Mouse (Mus musculus) limb, embryonic 11.5 days (tissue): ENCODE measurements around the gene Sez6. TPM values are rescaled to one million over a fixed set of nuclear protein-coding genes. Genes with fewer than 3 reads are reported as not detected.

Source experiments
- ATAC-seq: fragments of 200-750 bp; cut with Nextera tagmentation; 2 replicates; pipeline ENCODE4 v1.8.0; 2017; ENCODE audit warnings: low read depth; ENCODE audit not compliant: insufficient number of reproducible peaks, low FRiP score, low TSS enrichment
- DNase-seq: peaks from one replicate; pipeline ENCODE4 v3.0.0-alpha.2; 2015; ENCODE audit warnings: low spot score
- H3K27ac ChIP-seq: fragments of 300-500 bp; sonication (generic); replicated peaks from 2 replicates; pipeline ENCODE4 v1.5.1; 2014; ENCODE audit warnings: low read depth, mild to moderate bottlenecking, low read length
- H3K27me3 ChIP-seq: fragments of 300-500 bp; sonication (generic); 2 replicates; pipeline ENCODE4 v1.6.1; 2014; ENCODE audit warnings: mild to moderate bottlenecking, low read length, mixed read lengths; ENCODE audit not compliant: control insufficient read depth, insufficient read depth
- H3K36me3 ChIP-seq: fragments of 300-500 bp; sonication (generic); 2 replicates; pipeline ENCODE4 v1.6.1; 2014; ENCODE audit warnings: mild to moderate bottlenecking, low read length, moderate library complexity, mixed read lengths; ENCODE audit not compliant: control insufficient read depth, insufficient read depth
- H3K4me1 ChIP-seq: fragments of 300-500 bp; sonication (generic); 2 replicates; pipeline ENCODE4 v1.6.1; 2014; ENCODE audit warnings: low read length, mixed read lengths; ENCODE audit not compliant: control insufficient read depth, insufficient read depth
- H3K4me2 ChIP-seq: fragments of 300-500 bp; sonication (generic); 2 replicates; pipeline ENCODE4 v1.6.1; 2014; ENCODE audit warnings: low read depth, mild to moderate bottlenecking, moderate library complexity; ENCODE audit not compliant: severe bottlenecking
- H3K4me3 ChIP-seq: fragments of 300-500 bp; sonication (generic); 2 replicates; pipeline ENCODE4 v1.5.1; 2014; ENCODE audit warnings: low read depth, low read length
- H3K9ac ChIP-seq: fragments of 300-500 bp; sonication (generic); 2 replicates; pipeline ENCODE4 v1.6.1; 2014; ENCODE audit warnings: mild to moderate bottlenecking, low read length
- H3K9me3 ChIP-seq: fragments of 300-500 bp; sonication (generic); 2 replicates; pipeline ENCODE4 v1.6.1; 2016; ENCODE audit warnings: low read length; ENCODE audit not compliant: control insufficient read depth
- WGBS: fragments of 180-500 bp; shearing (Covaris S2); extraction: QIAGEN DNeasy Blood & Tissue Kit; methylation state at CpG from one replicate; pipeline ENCODE4 v1.1.7; 2014; 5-methylcytosine and 5-hydroxymethylcytosine counted together
- polyA plus RNA-seq: library from polyadenylated mRNA; unstranded; fragments of >200 nt; fragmentation: Nextera tagmentation; extraction: Ambion mirVana; gene quantifications from 2 replicates; pipeline ENCODE4 v1.2.1, GENCODE M21; 2014

The Sez6 gene
- 0.10 and 0.23 TPM in 2 replicates for polyA plus RNA-seq

DNA sequence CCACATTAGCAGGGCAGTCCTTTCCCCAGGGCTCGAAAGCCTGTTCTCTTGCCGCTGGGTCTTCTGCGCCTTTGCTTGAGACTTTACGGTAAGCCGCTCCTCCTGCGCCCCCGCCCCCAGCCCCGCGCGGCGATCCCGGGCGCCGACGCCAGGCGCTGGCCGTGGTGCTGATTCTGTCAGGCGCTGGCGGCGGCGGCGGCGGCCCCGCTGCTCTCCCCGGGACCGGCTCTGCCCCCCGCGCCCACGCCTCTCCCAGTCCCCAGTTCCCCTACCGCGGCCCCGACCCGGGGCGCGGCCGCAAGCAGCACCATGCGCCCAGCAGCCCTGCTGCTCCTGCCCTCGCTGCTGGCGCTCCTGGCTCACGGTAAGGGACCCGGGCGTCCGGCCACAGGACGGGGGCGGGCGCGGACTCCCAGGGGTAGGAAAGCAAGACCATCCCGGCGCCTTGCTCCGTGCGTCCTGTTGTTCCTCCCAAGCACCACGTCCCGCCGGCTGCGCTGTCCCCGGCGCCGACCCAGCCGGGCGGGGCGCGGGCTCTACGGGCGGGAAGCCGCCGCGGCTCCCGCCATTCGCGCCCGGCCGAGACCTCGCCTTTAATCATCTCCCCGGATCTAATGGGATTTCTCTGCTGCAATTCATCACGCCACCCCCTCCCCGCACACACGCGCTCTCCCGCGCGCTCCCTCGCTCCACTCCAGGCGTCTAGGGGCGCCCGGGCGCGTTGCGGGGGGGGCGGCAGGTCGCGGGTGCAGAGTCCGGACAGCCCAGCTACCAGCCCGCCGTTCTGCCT, at the start of gene Sez6:
Gene Sez6 (plus strand): TSS at position 50 of the 790 bp plus-strand sequence.
- H3K4me2 ChIP-seq, result peak within 1 kb of the TSS; percentile 84
- H3K36me3 ChIP-seq, result no peaks in the 10 kb centered on the region
- no peak within 1 kb of the TSS for H3K9ac ChIP-seq
- H3K4me3 ChIP-seq, result peak within 1 kb of the TSS; percentile 40
- no peak within 1 kb of the TSS for H3K27ac ChIP-seq
- WGBS, result under 1% methylated on average over 92 of the region's 94 CpGs
- DNase-seq, result peak; percentile 90
- peaks cover 25% of the 10 kb centered on the region; the same call in 1 of the 2 replicates for H3K4me1 ChIP-seq
- no peaks in the 10 kb centered on the region for H3K9me3 ChIP-seq
- peak; percentile 47; the same call in 1 of the 2 replicates for ATAC-seq
- H3K27me3 ChIP-seq, result peaks cover 69% of the 10 kb centered on the region

GRCm38 (mm10) chr11:77884524-77885245, 45.9 kb upstream of the Sez6 start:
- H3K36me3 ChIP-seq, result no peaks in the 10 kb centered on the region
- 0 out of 2 replicates have a peak, but pooled peaks cover 4% of the 10 kb centered on the region for H3K27me3 ChIP-seq
- DNase-seq (no peak), ATAC-seq (no peak)
- no peak overlapping the region for H3K4me3 ChIP-seq
- no peaks in the 10 kb centered on the region for H3K9me3 ChIP-seq
- no peak overlapping the region for H3K27ac ChIP-seq
- H3K4me2 ChIP-seq, result no peak overlapping the region
- peaks cover 9% of the 10 kb centered on the region for H3K4me1 ChIP-seq
- WGBS, result 43% methylated on average over 10 of the region's 10 CpGs
- 0 out of 2 replicates have a peak overlapping the region, but pooled peaks have one; percentile 22 for H3K9ac ChIP-seq

DNA sequence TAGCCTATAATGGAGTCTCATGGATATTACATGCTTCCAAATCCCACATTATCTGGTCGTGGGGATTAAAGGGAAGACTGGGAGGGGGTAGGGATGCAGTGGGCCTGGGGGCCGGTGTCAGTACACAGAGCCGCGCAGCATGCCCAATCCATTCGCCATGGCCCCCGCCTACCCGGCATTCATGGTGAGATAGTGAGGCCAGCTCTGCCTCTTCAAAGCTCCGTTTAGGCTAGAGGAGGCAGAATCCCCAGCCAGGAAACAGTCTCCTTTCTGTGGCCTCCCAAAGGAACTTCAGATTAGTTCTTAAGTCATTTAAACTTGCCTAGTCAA, 45.4 kb upstream of the Sez6 start:
- no peaks in the 10 kb centered on the region for H3K36me3 ChIP-seq
- no peak overlapping the region for H3K4me3 ChIP-seq
- peaks cover 9% of the 10 kb centered on the region for H3K4me1 ChIP-seq
- 53% methylated on average over 8 of the region's 8 CpGs for WGBS
- no peak overlapping the region for H3K4me2 ChIP-seq
- no peak overlapping the region for H3K9ac ChIP-seq
- no peak overlapping the region for H3K27ac ChIP-seq
- no peak for ATAC-seq
- no peak for DNase-seq
- 0 out of 2 replicates have a peak, but pooled peaks cover 4% of the 10 kb centered on the region for H3K27me3 ChIP-seq
- no peaks in the 10 kb centered on the region for H3K9me3 ChIP-seq

DNA sequence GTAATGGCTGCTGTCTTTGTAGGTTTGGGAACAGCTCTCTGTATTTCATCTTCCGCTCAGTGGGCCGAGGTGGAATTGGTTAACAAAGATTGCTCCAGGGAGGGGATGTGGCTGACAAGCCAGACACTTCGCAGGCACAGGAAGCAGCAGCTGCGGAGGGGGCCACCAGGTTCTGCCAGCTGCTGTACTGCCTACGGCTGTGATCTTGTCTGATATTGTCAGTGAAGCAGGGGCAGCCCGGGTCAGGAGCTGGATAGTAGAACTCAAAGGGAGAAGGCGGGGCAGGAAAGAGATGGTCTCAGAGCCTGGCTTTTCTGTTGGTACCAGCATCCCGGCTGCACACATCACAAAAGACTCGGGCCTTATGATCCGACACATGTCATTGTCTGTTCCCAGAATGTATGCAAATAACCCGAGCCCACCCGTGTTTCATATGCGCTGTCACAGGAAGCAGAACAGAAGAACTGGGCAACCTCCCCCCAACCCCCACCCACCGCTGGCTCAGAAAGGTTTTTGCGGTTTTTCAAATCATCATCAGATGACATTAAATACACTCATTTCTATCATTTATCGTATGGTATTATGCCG, 43.1 kb upstream of the Sez6 start:
- H3K9me3 ChIP-seq, result no peaks in the 10 kb centered on the region
- H3K36me3 ChIP-seq, result no peaks in the 10 kb centered on the region
- no peak overlapping the region for H3K4me3 ChIP-seq
- H3K4me1 ChIP-seq, result peaks cover 9% of the 10 kb centered on the region
- DNase-seq, result peak; percentile 37
- no peak for ATAC-seq
- H3K27ac ChIP-seq, result no peak overlapping the region
- 40% methylated on average over 17 of the region's 17 CpGs for WGBS
- H3K4me2 ChIP-seq, result no peak overlapping the region
- H3K27me3 ChIP-seq, result peaks cover 4% of the 10 kb centered on the region
- no peak overlapping the region for H3K9ac ChIP-seq

DNA sequence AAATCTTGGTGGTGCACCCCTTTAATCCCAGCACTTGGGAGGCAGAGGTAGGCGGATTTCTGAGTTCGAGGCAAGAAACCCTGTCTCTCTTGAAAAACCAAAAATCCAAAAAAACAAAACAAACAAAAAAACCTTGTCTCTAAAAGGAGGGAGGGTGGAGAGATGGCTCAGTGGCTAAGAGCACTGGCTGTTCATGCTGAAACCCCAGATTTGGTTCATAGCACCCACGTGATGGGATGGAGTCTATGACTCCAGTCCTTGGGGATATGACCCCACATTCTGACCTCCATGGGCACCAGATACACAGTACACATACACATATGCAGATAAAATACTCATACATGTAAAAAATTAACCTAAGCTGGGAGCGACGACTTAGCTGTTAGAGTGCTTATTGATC, 41.8 kb upstream of the Sez6 start:
- DNase-seq (no peak), ATAC-seq (no peak)
- H3K36me3 ChIP-seq, result no peaks in the 10 kb centered on the region
- no peak overlapping the region for H3K4me3 ChIP-seq
- no peak overlapping the region for H3K27ac ChIP-seq
- no peak overlapping the region for H3K9ac ChIP-seq
- 88% methylated on average over 5 of the region's 5 CpGs for WGBS
- H3K27me3 ChIP-seq, result peaks cover 7% of the 10 kb centered on the region
- H3K9me3 ChIP-seq, result no peaks in the 10 kb centered on the region
- H3K4me1 ChIP-seq, result peaks cover 13% of the 10 kb centered on the region
- no peak overlapping the region for H3K4me2 ChIP-seq

DNA sequence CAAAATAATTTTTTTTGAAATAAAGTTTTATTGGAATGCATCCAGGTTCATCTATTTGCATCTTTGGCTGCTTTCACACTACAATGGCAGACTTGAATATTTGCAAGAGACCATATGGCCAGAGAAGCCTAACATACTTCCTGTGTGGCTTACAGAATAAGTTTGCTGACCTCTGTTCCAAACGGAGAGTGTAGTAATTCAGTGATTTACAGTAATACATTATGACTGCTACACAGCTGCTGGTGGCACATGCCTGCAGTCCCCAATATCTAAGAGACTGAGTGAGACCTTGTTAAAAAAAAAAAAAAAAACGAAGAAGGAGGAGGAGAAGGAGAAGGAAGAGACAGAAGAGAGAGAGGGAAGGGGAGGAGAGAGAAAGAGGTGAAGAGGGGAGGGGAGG, 41.1 kb upstream of the Sez6 start:
- ATAC-seq (no peak), DNase-seq (no peak)
- H3K4me2 ChIP-seq, result no peak overlapping the region
- H3K4me3 ChIP-seq, result no peak overlapping the region
- H3K27ac ChIP-seq, result no peak overlapping the region
- no peaks in the 10 kb centered on the region for H3K9me3 ChIP-seq
- H3K36me3 ChIP-seq, result no peaks in the 10 kb centered on the region
- H3K9ac ChIP-seq, result no peak overlapping the region
- H3K27me3 ChIP-seq, result peaks cover 7% of the 10 kb centered on the region
- WGBS, result 26% methylated on average over 1 of the region's 2 CpGs
- peaks cover 16% of the 10 kb centered on the region for H3K4me1 ChIP-seq

- ATAC-seq, result no peak
- 45% methylated on average over 2 of the region's 2 CpGs for WGBS
- H3K4me2 ChIP-seq, result no peak overlapping the region
- no peak overlapping the region for H3K9ac ChIP-seq
- H3K4me3 ChIP-seq, result no peak overlapping the region
- no peak overlapping the region for H3K27ac ChIP-seq
- DNase-seq, result no peak
- no peaks in the 10 kb centered on the region for H3K9me3 ChIP-seq
- H3K4me1 ChIP-seq, result peaks cover 14% of the 10 kb centered on the region
- H3K27me3 ChIP-seq, result peaks cover 12% of the 10 kb centered on the region
- no peaks in the 10 kb centered on the region for H3K36me3 ChIP-seq
These were observed 39.8 kb upstream of the Sez6 start for GRCm38 (mm10) chr11:77890648-77891258.

GRCm38 (mm10) chr11:77892883-77893282, 37.7 kb upstream of the Sez6 start:
- no peak overlapping the region for H3K27ac ChIP-seq
- ATAC-seq, result no peak
- H3K27me3 ChIP-seq, result peaks cover 26% of the 10 kb centered on the region
- H3K4me1 ChIP-seq, result peaks cover 7% of the 10 kb centered on the region
- no peak overlapping the region for H3K9ac ChIP-seq
- DNase-seq, result no peak
- H3K36me3 ChIP-seq, result no peaks in the 10 kb centered on the region
- no peaks in the 10 kb centered on the region for H3K9me3 ChIP-seq
- whole genome bisulfite sequencing, result 16% methylated on average over 5 of the region's 5 CpGs
- H3K4me3 ChIP-seq, result no peak overlapping the region
- H3K4me2 ChIP-seq, result no peak overlapping the region
